Mouse (Mus musculus): ENCODE data around the gene Flii.

The Flii gene

GRCm38 (mm10) chr11:60726601-60727391 lies at the start of gene Flii:
TSS of gene Flii (minus strand) at chr11:60727263.
- peak; percentile 71 for DNase-seq (ENCODE audit: low read depth, low spot score)

GRCm38 (mm10) chr11:60776107-60776828 lies 49.2 kb upstream of the Flii start:
- DNase-seq (ENCODE audit: low read depth, low spot score) = no peak

GRCm38 (mm10) chr11:60775578-60775977 lies 48.5 kb upstream of the Flii start:
- DNase-seq (ENCODE audit: low read depth, low spot score) = no peak

- no peak for DNase-seq (ENCODE audit: low read depth, low spot score)
These were observed 47.8 kb upstream of the Flii start for GRCm38 (mm10) chr11:60774841-60775240.

- no peak for DNase-seq (ENCODE audit: low read depth, low spot score)
These were observed 47.2 kb upstream of the Flii start for GRCm38 (mm10) chr11:60774158-60774689.

GRCm38 (mm10) chr11:60772161-60772560 lies 45.1 kb upstream of the Flii start:
- no peak for DNase-seq (ENCODE audit: low read depth, low spot score)

- DNase-seq (ENCODE audit: low read depth, low spot score) = no peak
These were observed 43.7 kb upstream of the Flii start for GRCm38 (mm10) chr11:60770776-60771175.

- no peak for DNase-seq (ENCODE audit: low read depth, low spot score)
These were observed 42.3 kb upstream of the Flii start for GRCm38 (mm10) chr11:60769322-60769721.

GRCm38 (mm10) chr11:60766969-60767368 lies 39.9 kb upstream of the Flii start:
- peak; percentile 41 for DNase-seq (ENCODE audit: low read depth, low spot score)

- no peak for DNase-seq (ENCODE audit: low read depth, low spot score)
These were observed 34.6 kb upstream of the Flii start for GRCm38 (mm10) chr11:60761681-60762080.

GRCm38 (mm10) chr11:60755570-60755969 lies 28.5 kb upstream of the Flii start:
- DNase-seq (ENCODE audit: low read depth, low spot score) = no peak

GRCm38 (mm10) chr11:60740321-60740720 lies 13.3 kb upstream of the Flii start:
- no peak for DNase-seq (ENCODE audit: low read depth, low spot score)

- DNase-seq (ENCODE audit: low read depth, low spot score) = no peak
These were observed 10.4 kb upstream of the Flii start for GRCm38 (mm10) chr11:60737450-60737849.

- DNase-seq (ENCODE audit: low read depth, low spot score) = no peak
These were observed 9.4 kb upstream of the Flii start for GRCm38 (mm10) chr11:60736491-60736890.

GRCm38 (mm10) chr11:60735191-60735590 lies 8.1 kb upstream of the Flii start:
- no peak for DNase-seq (ENCODE audit: low read depth, low spot score)

GRCm38 (mm10) chr11:60734206-60734605 lies 7.1 kb upstream of the Flii start:
- DNase-seq (ENCODE audit: low read depth, low spot score) = peak; percentile 70

GRCm38 (mm10) chr11:60731251-60731650 lies 4.2 kb upstream of the Flii start:
- DNase-seq (ENCODE audit: low read depth, low spot score) = no peak

GRCm38 (mm10) chr11:60730169-60730568 lies 3.1 kb upstream of the Flii start:
- DNase-seq (ENCODE audit: low read depth, low spot score) = no peak

- DNase-seq (ENCODE audit: low read depth, low spot score) = no peak
These were observed 2.2 kb upstream of the Flii start for GRCm38 (mm10) chr11:60729217-60729641.

GRCm38 (mm10) chr11:60728260-60728761 lies 1.2 kb upstream of the Flii start, which contains the start of gene Mief2:
TSS of gene Mief2 (plus strand) at chr11:60728398.
- peak; percentile 96 for DNase-seq (ENCODE audit: low read depth, low spot score)

GRCm38 (mm10) chr11:60727392-60728140 lies 503 bp upstream of the Flii start:
- DNase-seq (ENCODE audit: low read depth, low spot score) = no peak

- no peak for DNase-seq (ENCODE audit: low read depth, low spot score)
These were observed 7.8 kb downstream of the Flii start for GRCm38 (mm10) chr11:60719263-60719662.
